Mouse (Mus musculus): ENCODE results near the gene Mboat7.
"Not testable (repeated sequence)": the region's sequence is repeated elsewhere in the genome, so short reads cannot be mapped to it uniquely, and the experiment has no call there.

The Mboat7 gene
- long read RNA-seq, experiment 1, transcript Mboat7-201 (8 exons, 2,878 nt) = major isoform, 29 of 42 reads
- long read RNA-seq, experiment 1, partial matches to known transcripts = 8 of 42 reads
- long read RNA-seq, experiment 1, other reads (novel, unspliced or antisense) = 5 of 42 reads
- long read RNA-seq, experiment 2, transcript Mboat7-201 (8 exons, 2,878 nt) = major isoform, 27 of 34 reads
- long read RNA-seq, experiment 2, partial matches to known transcripts = 3 of 34 reads
- long read RNA-seq, experiment 2, other reads (novel, unspliced or antisense) = 2 of 34 reads

GRCm38 (mm10) chr7:3692987-3693808 lies at the start of gene Mboat7:
Gene Mboat7 (minus strand): TSS chr7:3693523.
- intact Hi-C loops (cut with DNase I) = no loop called here

GRCm38 (mm10) chr7:3732675-3733074 lies 39.4 kb upstream of the Mboat7 start:
- intact Hi-C loops (cut with DNase I) = not testable (repeated sequence)

GRCm38 (mm10) chr7:3725459-3725858 lies 32.1 kb upstream of the Mboat7 start:
- intact Hi-C loops (cut with DNase I) = not testable (repeated sequence)

DNA sequence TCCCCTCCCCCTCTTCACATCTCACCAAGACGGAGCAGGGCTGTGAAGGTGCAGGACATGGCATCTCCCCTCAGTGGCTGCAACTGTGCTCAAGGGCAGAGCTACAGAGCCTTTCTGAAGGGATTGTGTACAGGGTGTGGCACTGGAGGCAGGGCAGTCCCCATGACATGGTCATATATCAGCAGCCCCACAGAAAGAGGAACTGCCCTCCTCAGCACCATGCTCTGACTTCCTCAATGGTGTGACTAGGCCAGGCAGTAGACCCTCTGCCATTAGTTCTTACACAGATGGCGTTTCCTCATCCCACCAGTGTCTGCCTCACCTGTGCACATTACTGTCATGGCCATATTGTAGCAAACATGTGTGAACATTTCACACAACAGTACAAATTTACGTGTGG lies 26.9 kb upstream of the Mboat7 start, which contains the start of gene Pirb:
TSS of gene Pirb (minus strand) at position 124 of the 400 bp plus-strand sequence.
- intact Hi-C loops (cut with DNase I) = not testable (repeated sequence)

GRCm38 (mm10) chr7:3715249-3715648 lies 21.9 kb upstream of the Mboat7 start:
- intact Hi-C loops (cut with DNase I) = no loop called here

- intact Hi-C loops (cut with DNase I) = no loop called here
Measured at GRCm38 (mm10) chr7:3712264-3712942, 19.1 kb upstream of the Mboat7 start.

DNA sequence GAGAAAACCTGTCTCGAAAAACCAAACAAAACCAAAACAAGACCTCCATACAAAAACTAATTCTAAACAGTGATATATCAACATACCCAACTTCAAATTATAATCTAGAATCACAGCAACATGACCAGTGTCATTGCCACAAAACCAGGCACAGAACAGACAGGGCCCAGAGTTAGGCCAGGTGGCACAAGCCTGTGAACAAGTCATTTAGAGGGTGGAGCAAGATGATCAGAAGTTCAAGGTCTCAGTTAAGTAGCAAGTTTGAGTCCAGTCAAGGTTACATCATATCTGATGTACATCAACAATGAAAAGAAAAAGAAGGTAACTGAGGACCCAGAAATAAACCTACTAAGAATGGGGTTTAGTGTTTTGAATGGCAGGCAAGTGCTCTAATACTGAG lies 15.7 kb upstream of the Mboat7 start:
- intact Hi-C loops (cut with DNase I) = no loop called here

- intact Hi-C loops (cut with DNase I) = not testable (repeated sequence)
Measured at GRCm38 (mm10) chr7:3708447-3708980, 15.2 kb upstream of the Mboat7 start.

GRCm38 (mm10) chr7:3707568-3708413 lies 14.5 kb upstream of the Mboat7 start:
- intact Hi-C loops (cut with DNase I) = no loop called here

- intact Hi-C loops (cut with DNase I) = no loop called here
Measured at GRCm38 (mm10) chr7:3707027-3707426, 13.7 kb upstream of the Mboat7 start.

GRCm38 (mm10) chr7:3706343-3706934 lies 13.1 kb upstream of the Mboat7 start:
- intact Hi-C loops (cut with DNase I) = no loop called here

GRCm38 (mm10) chr7:3705911-3706310 lies 12.6 kb upstream of the Mboat7 start:
- intact Hi-C loops (cut with DNase I) = no loop called here

DNA sequence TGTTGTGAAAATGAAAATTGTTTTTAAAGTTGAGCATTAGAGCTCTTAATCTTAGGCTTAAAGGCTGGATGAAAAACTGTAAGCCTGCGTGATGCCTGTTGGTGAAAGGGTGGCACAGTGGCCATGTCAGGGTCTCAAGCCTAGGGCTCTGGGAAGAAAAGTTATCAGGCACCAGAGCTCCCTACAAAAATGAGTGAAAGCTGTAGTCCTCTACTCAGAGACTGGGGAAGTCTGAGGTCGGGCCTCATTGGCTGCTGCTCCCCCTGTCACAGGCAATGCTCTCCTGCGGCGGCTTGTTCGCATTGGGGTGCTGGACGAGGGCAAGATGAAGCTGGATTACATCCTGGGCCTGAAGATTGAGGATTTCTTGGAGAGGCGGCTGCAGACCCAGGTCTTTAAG lies 12.1 kb upstream of the Mboat7 start:
- intact Hi-C loops (cut with DNase I) = not testable (repeated sequence)

GRCm38 (mm10) chr7:3704475-3704874 lies 11.2 kb upstream of the Mboat7 start:
- intact Hi-C loops (cut with DNase I) = no loop called here

- intact Hi-C loops (cut with DNase I) = no loop called here
Measured at GRCm38 (mm10) chr7:3703879-3704441, 10.6 kb upstream of the Mboat7 start, which contains the start of gene Rps9. Gene Rps9 (plus strand): TSS chr7:3703993.

DNA sequence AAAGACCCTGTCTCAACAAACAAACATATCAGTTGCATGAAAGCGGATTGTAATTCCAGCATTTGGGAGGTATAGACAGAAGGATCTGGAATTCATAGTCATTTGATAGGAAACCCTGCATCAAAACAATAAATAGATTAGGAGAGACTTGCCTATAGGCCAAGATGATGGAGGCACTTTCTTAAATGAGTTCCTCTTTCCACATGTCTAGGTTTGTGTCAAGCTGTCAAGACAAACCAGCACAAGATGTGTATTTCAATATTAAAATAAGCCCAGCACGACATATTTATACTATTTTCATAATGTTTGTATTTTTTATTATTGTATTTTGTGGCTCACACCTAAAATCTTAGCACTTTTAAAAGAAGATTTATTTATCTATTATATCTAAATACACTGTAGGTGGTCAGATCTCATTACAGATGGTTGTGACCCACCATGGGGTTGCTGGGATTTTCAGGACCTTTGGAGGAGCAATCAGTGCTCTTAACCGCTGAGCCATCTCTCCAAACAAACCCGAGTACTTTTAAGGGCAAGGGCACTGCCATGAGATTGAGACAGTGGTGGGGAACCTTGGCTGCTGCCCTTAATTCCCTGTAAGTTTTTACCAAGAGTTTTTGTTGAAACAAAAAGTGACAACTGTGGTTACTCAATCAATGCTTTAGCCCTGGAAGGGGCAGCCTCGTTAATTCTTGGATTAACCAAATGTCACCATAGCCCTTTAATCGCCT lies 10.0 kb upstream of the Mboat7 start:
- intact Hi-C loops (cut with DNase I) = no loop called here

GRCm38 (mm10) chr7:3698471-3698870 lies 5.1 kb upstream of the Mboat7 start:
- intact Hi-C loops (cut with DNase I) = no loop called here

DNA sequence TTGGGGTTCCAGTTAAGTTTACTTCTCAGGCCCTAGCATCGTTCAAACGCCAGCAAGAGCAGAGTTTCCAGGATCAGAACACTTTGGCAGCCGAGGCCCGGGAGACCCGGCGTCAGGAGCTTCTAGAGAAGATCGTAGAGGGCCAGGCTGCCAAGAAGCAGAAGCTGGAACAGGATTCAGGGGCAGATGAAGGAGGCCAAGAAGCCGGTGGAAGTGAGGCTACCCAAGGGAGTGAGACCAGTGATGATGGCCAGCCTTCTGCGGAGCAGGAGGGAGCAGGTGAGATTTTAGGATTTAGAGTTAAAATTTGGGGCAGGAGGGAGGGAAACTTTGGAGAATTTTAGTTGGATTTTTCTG lies 1.6 kb upstream of the Mboat7 start:
- intact Hi-C loops (cut with DNase I) = not testable (repeated sequence)
